ENCODE assay signal across 8 mouse cellular contexts in the genomic region with DNA sequence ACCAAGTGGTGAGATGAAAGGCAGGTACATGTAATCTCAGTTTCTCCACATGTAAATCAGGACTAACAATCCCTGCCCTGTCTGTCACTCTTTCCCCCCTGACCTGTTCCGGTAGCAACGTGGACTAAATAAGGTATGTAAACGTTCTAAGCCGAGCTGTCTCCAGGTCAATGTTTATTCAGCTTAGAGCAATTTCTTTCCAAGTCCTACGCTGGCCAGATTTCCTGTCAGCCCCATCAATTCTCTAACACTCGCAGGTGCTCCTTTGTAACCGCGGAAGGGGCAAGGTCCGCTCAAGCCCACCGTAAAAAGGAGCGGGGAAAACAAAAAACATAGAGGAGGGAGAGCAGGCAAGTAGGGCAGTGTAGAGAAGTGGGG. TPM values are rescaled to one million over a fixed set of nuclear protein-coding genes. Genes with fewer than 3 reads are reported as not detected.
DNase-seq lines count a peak whose midpoint lies in the region; ATAC-seq and TF ChIP-seq lines count a peak whose summit lies in the region.

No protein-coding gene starts in this region.

- no peak for TF ChIP-seq EP300 in heart, postnatal 0 days (IDR thresholded peaks at IDR 0.05; ENCODE audit: low read depth)

- peak overlapping the region; percentile 99 for H3K27ac ChIP-seq in heart, postnatal 0 days (ENCODE audit: low read depth)
- peak overlapping the region; percentile 96; the same call in 1 of the 2 replicates for H3K27ac ChIP-seq in intestine, embryonic 15.5 days
- H3K27ac ChIP-seq in midbrain, embryonic 11.5 days (ENCODE audit: low read depth, low read length) = peak overlapping the region; percentile 94

- peak overlapping the region; percentile 76 for H3K9ac ChIP-seq in heart, postnatal 0 days (replicated peaks; ENCODE audit: low read depth, low read length)
- H3K9ac ChIP-seq in intestine, embryonic 15.5 days = peak overlapping the region; percentile 79
- H3K9ac ChIP-seq in midbrain, embryonic 11.5 days (ENCODE audit: low read length) = peak overlapping the region; percentile 93

- peak overlapping the region; percentile 93 for H3K4me2 ChIP-seq in heart, postnatal 0 days (ENCODE audit: low read depth, low read length)
- H3K4me2 ChIP-seq in intestine, embryonic 15.5 days (replicated peaks) = peak overlapping the region; percentile 89
- H3K4me2 ChIP-seq in midbrain, embryonic 11.5 days = peak overlapping the region; percentile 67

- no peak for ATAC-seq in heart, postnatal 0 days (ENCODE audit: insufficient read depth, low read depth)
- no peak for ATAC-seq in intestine, embryonic 15.5 days
- no peak for ATAC-seq in midbrain, embryonic 11.5 days (ENCODE audit: low FRiP score)

- peak overlapping the region; percentile 71 for H3K4me3 ChIP-seq in heart, postnatal 0 days (ENCODE audit: low read depth, low read length)
- peak overlapping the region; percentile 96 for H3K4me3 ChIP-seq in intestine, embryonic 15.5 days (replicated peaks)
- H3K4me3 ChIP-seq in midbrain, embryonic 11.5 days (ENCODE audit: low read depth, low read length) = peak overlapping the region; percentile 81

- H3K36me3 ChIP-seq in heart, postnatal 0 days (replicated peaks; ENCODE audit: control insufficient read depth, insufficient read depth, low read length) = peaks cover 10% of the 10 kb centered on the region
- H3K36me3 ChIP-seq in intestine, embryonic 15.5 days = no peaks in the 10 kb centered on the region
- no peaks in the 10 kb centered on the region for H3K36me3 ChIP-seq in midbrain, embryonic 11.5 days (ENCODE audit: control insufficient read depth, insufficient read depth, low read length)

- DNase-seq in heart, postnatal 0 days (ENCODE audit: low spot score) = no peak
- no peak for DNase-seq in heart, adult 9 months (ENCODE audit: low spot score in 2 of 2)
- DNase-seq in embryo, embryonic 10.5 days (ENCODE audit: low spot score) = peak; percentile 48
- peak; percentile 90 for DNase-seq in midbrain, embryonic 11.5 days (ENCODE audit: low spot score, missing footprints)
- no peak for DNase-seq in ovary, postnatal 14 days (ENCODE audit: low spot score)
- no peak for DNase-seq in spleen, postnatal 4 days (ENCODE audit: low spot score in 2 of 2)
- DNase-seq in layer of hippocampus, adult 9-11 months = no peak

- WGBS in heart, postnatal 0 days = 3% methylated on average over 11 of the region's 11 CpGs
- whole genome bisulfite sequencing in intestine, embryonic 15.5 days = 2% methylated on average over 11 of the region's 11 CpGs
- WGBS in midbrain, embryonic 11.5 days = 3% methylated on average over 11 of the region's 11 CpGs

- TF ChIP-seq CTCF in heart, postnatal 0 days (IDR thresholded peaks at IDR 0.05; ENCODE audit: low read depth) = no peak

- H3K9me3 ChIP-seq in heart, postnatal 0 days (replicated peaks; ENCODE audit: control insufficient read depth, low read length) = no peaks in the 10 kb centered on the region
- H3K9me3 ChIP-seq in intestine, embryonic 15.5 days = no peaks in the 10 kb centered on the region
- H3K9me3 ChIP-seq in midbrain, embryonic 11.5 days (ENCODE audit: control insufficient read depth, low read length) = no peaks in the 10 kb centered on the region

- peaks cover 33% of the 10 kb centered on the region for H3K4me1 ChIP-seq in heart, postnatal 0 days (ENCODE audit: control insufficient read depth, insufficient read depth)
- H3K4me1 ChIP-seq in intestine, embryonic 15.5 days (replicated peaks) = peaks cover 13% of the 10 kb centered on the region; the same call in 1 of the 2 replicates
- H3K4me1 ChIP-seq in midbrain, embryonic 11.5 days (ENCODE audit: control insufficient read depth, insufficient read depth, low read length) = peaks cover 14% of the 10 kb centered on the region

- H3K27me3 ChIP-seq in heart, postnatal 0 days (ENCODE audit: control insufficient read depth, insufficient read depth, low read length) = no peaks in the 10 kb centered on the region
- H3K27me3 ChIP-seq in intestine, embryonic 15.5 days (replicated peaks) = peaks cover 5% of the 10 kb centered on the region; the same call in 1 of the 2 replicates
- peaks cover 8% of the 10 kb centered on the region; the same call in 1 of the 2 replicates for H3K27me3 ChIP-seq in midbrain, embryonic 11.5 days (ENCODE audit: control insufficient read depth, insufficient read depth, low read length)

RNA-seq across cellular contexts. Expression of a gene that starts 0.2 kb away (rescaled TPM):
- 348 and 401 TPM in 2 replicates for total RNA-seq in heart, postnatal 0 days (2014; rRNA removed; ENCODE audit: low replicate concordance)
- 197 and 202 TPM in 2 replicates for polyA plus RNA-seq in heart, postnatal 0 days (2015; fragmentation: Nextera tagmentation; extraction: Ambion mirVana)
- polyA plus RNA-seq in intestine, embryonic 15.5 days (2015; fragmentation: Nextera tagmentation; extraction: Ambion mirVana) = 18.4 and 19.1 TPM in 2 replicates
- polyA plus RNA-seq in midbrain, embryonic 11.5 days (2014; fragmentation: Nextera tagmentation; extraction: Ambion mirVana) = 63.4 and 63.9 TPM in 2 replicates

RNA-seq across cellular contexts. Expression of a gene that starts 23.8 kb away (rescaled TPM):
- total RNA-seq in heart, postnatal 0 days (2014; rRNA removed; ENCODE audit: low replicate concordance) = 43.7 and 49.0 TPM in 2 replicates
- 42.9 and 43.3 TPM in 2 replicates for polyA plus RNA-seq in heart, postnatal 0 days (2015; fragmentation: Nextera tagmentation; extraction: Ambion mirVana)
- polyA plus RNA-seq in intestine, embryonic 15.5 days (2015; fragmentation: Nextera tagmentation; extraction: Ambion mirVana) = 57.1 and 60.1 TPM in 2 replicates
- 52.8 and 63.6 TPM in 2 replicates for polyA plus RNA-seq in midbrain, embryonic 11.5 days (2014; fragmentation: Nextera tagmentation; extraction: Ambion mirVana)

Comparison
In these comparisons a context has a peak if more than half of its experiments do, and no peak if none do; other contexts are left out.
1. DNase-seq: peak in embryo, embryonic 10.5 days (single experiment) and midbrain, embryonic 11.5 days (single experiment); none in heart, postnatal 0 days (single experiment), heart, adult 9 months (0 of 2), ovary, postnatal 14 days (single experiment), spleen, postnatal 4 days (0 of 2) and layer of hippocampus, adult 9-11 months (single experiment).
2. Peak in every context shown above with its lines, with median percentiles within 50 percentile points of each other: H3K27ac ChIP-seq, H3K4me2 ChIP-seq, H3K4me3 ChIP-seq and H3K9ac ChIP-seq.